Mouse (Mus musculus) MEL (cell line): ENCODE measurements around the gene Grb2. TPM values are rescaled to one million over a fixed set of nuclear protein-coding genes. Genes with fewer than 3 reads are reported as not detected.
A peak's percentile ranks its signal among the peaks of the same experiment; 100 is the strongest.

Experiments
- DNase-seq: peaks from one replicate; pipeline ENCODE4 v3.0.0; 2011; ENCODE audit warnings: low read depth, low spot score
- H3K27ac ChIP-seq: 2 replicates; pipeline ENCODE4 v1.5.1; 2012; ENCODE audit warnings: low read depth, mild to moderate bottlenecking, control low read depth, low read length, moderate library complexity; ENCODE audit not compliant: control insufficient read depth
- H3K27me3 ChIP-seq, 2 experiments: fragments of 150-350 bp in 1 of 2; sonication (generic) in 1 of 2; 2 replicates each; pipeline ENCODE4 v1.6.1; 2012; ENCODE audit warnings: low read length in 2 of 2, mild to moderate bottlenecking in 2 of 2, improper control_type of control experiment in 1 of 2, moderate library complexity in 1 of 2; ENCODE audit not compliant: insufficient read depth in 2 of 2, control insufficient read depth in 1 of 2
- H3K36me3 ChIP-seq, 2 experiments: 2 replicates each; pipeline ENCODE4 v1.6.1; 2012 to 2014; ENCODE audit warnings: low read length in 2 of 2, improper control_type of control experiment in 1 of 2, inconsistent platforms in 1 of 2, mild to moderate bottlenecking in 1 of 2; ENCODE audit not compliant: insufficient read depth in 2 of 2, control insufficient read depth in 1 of 2
- H3K4me1 ChIP-seq, 2 experiments: fragments of 150-350 bp in 1 of 2; sonication (generic) in 1 of 2; 2 replicates each; pipeline ENCODE4 v1.6.1; 2012; ENCODE audit warnings: low read length in 2 of 2, improper control_type of control experiment in 1 of 2, mild to moderate bottlenecking in 1 of 2; ENCODE audit not compliant: insufficient read depth in 2 of 2, control insufficient read depth in 1 of 2
- H3K4me3 ChIP-seq, 2 experiments: fragments of 150-350 bp in 1 of 2; sonication (generic) in 1 of 2; 2 replicates each; pipeline ENCODE4 v1.5.1; 2012; ENCODE audit warnings: low read depth in 2 of 2, low read length in 2 of 2, mild to moderate bottlenecking in 2 of 2, moderate library complexity in 2 of 2, control low read depth in 1 of 2, improper control_type of control experiment in 1 of 2; ENCODE audit not compliant: control insufficient read depth in 1 of 2, insufficient read depth in 1 of 2
- H3K79me2 ChIP-seq: 2 replicates; pipeline ENCODE4 v1.6.1; 2012; ENCODE audit warnings: mild to moderate bottlenecking, low read length, moderate library complexity; ENCODE audit not compliant: control insufficient read depth, poor library complexity, insufficient read depth
- H3K9ac ChIP-seq: 2 replicates; pipeline ENCODE4 v1.6.1; 2012; ENCODE audit warnings: low read depth, mild to moderate bottlenecking, control low read depth, low read length, moderate library complexity; ENCODE audit not compliant: control insufficient read depth, poor library complexity, severe bottlenecking
- H3K9me3 ChIP-seq: fragments of 150-350 bp; sonication (generic); replicated peaks from 2 replicates; pipeline ENCODE4 v1.6.1; 2012; ENCODE audit warnings: mild to moderate bottlenecking, low read length, improper control_type of control experiment, moderate library complexity; ENCODE audit not compliant: insufficient read depth
- ELF1 ChIP-seq: IDR thresholded peaks from 2 replicates; pipeline ENCODE4 v1.6.1; 2014; ENCODE audit warnings: low read depth, mild to moderate bottlenecking, inconsistent platforms, low read length, improper control_type of control experiment, moderate library complexity
- EP300 ChIP-seq, 2 experiments: IDR thresholded peaks; 2 replicates each; pipeline ENCODE4 v1.6.1; 2011; ENCODE audit warnings: improper control_type of control experiment in 2 of 2, low read length in 2 of 2, low read depth in 1 of 2, mild to moderate bottlenecking in 1 of 2
- ETS1 ChIP-seq: IDR thresholded peaks from 2 replicates; pipeline ENCODE4 v1.6.1; 2012; ENCODE audit warnings: low read depth, mild to moderate bottlenecking, inconsistent platforms, low read length, improper control_type of control experiment, moderate library complexity
- GATA1 ChIP-seq: IDR thresholded peaks from 2 replicates; pipeline ENCODE4 v1.6.1; 2011; ENCODE audit warnings: low read depth, low read length, improper control_type of control experiment
- KAT2A ChIP-seq: conservative IDR thresholded peaks from 2 replicates; pipeline ENCODE4 v1.6.1; 2012; ENCODE audit warnings: low read depth, low read length, improper control_type of control experiment, inconsistent platforms
- MAX ChIP-seq: IDR thresholded peaks from 2 replicates; pipeline ENCODE4 v1.6.1; 2011; ENCODE audit warnings: low read length, improper control_type of control experiment
- MEF2A ChIP-seq: IDR thresholded peaks from 2 replicates; pipeline ENCODE4 v1.6.1; 2014; ENCODE audit warnings: low read depth, mild to moderate bottlenecking, inconsistent platforms, low read length, improper control_type of control experiment; ENCODE audit not compliant: poor library complexity, insufficient replicate concordance, severe bottlenecking; ENCODE audit errors: extremely low read depth
- MXI1 ChIP-seq: IDR thresholded peaks from 2 replicates; pipeline ENCODE4 v1.6.1; 2011; ENCODE audit warnings: mild to moderate bottlenecking, low read depth, low read length, improper control_type of control experiment
- MYB ChIP-seq: IDR thresholded peaks from 2 replicates; pipeline ENCODE4 v1.6.1; 2011; ENCODE audit warnings: mild to moderate bottlenecking, low read depth, low read length, improper control_type of control experiment
- MYC ChIP-seq: IDR thresholded peaks from 2 replicates; pipeline ENCODE4 v1.6.1; 2011; ENCODE audit warnings: low read depth, mild to moderate bottlenecking, low read length, improper control_type of control experiment, moderate library complexity
- POLR2AphosphoS2 ChIP-seq: IDR thresholded peaks from 2 replicates; pipeline ENCODE4 v1.6.1; 2011; ENCODE audit warnings: low read length, improper control_type of control experiment
- RAD21 ChIP-seq: IDR thresholded peaks from 2 replicates; pipeline ENCODE4 v1.6.1; 2011; ENCODE audit warnings: mild to moderate bottlenecking, low read depth, low read length, improper control_type of control experiment
- RCOR1 ChIP-seq: IDR thresholded peaks from 2 replicates; pipeline ENCODE4 v1.6.1; 2012; ENCODE audit warnings: low read depth, mild to moderate bottlenecking, inconsistent platforms, low read length, improper control_type of control experiment
- SIN3A ChIP-seq: IDR thresholded peaks from 2 replicates; pipeline ENCODE4 v1.6.1; 2012; ENCODE audit warnings: low read length, improper control_type of control experiment, inconsistent platforms
- TBP ChIP-seq: IDR thresholded peaks from 2 replicates; pipeline ENCODE4 v1.8.0; 2011; ENCODE audit warnings: low read depth, low read length, improper control_type of control experiment
- UBTF ChIP-seq: IDR thresholded peaks from 2 replicates; pipeline ENCODE4 v1.6.1; 2012; ENCODE audit warnings: low read depth, mild to moderate bottlenecking, inconsistent platforms, low read length, improper control_type of control experiment, moderate library complexity, borderline replicate concordance; ENCODE audit not compliant: insufficient read depth
- USF1 ChIP-seq: IDR thresholded peaks from 2 replicates; pipeline ENCODE4 v1.6.1; 2014; ENCODE audit warnings: low read depth, mild to moderate bottlenecking, inconsistent platforms, low read length, improper control_type of control experiment, moderate library complexity
- ZC3H11A ChIP-seq: IDR thresholded peaks from 2 replicates; pipeline ENCODE4 v1.6.1; 2012; ENCODE audit warnings: low read depth, mild to moderate bottlenecking, inconsistent platforms, low read length, improper control_type of control experiment
- polyA plus RNA-seq, 2 experiments: library from polyadenylated mRNA; stranded (reverse) in 1 of 2; unstranded in 1 of 2; fragments of >175 nt in 1 of 2; fragments of >200 nt in 1 of 2; gene quantifications; 2 replicates each; pipeline versions ENCODE4 v1.2.1 to v1.2.4; 2012; ENCODE audit warnings: low replicate concordance in 2 of 2, low read depth in 1 of 2; ENCODE audit not compliant: insufficient read length in 2 of 2, insufficient read depth in 1 of 2, missing spikeins in 1 of 2
- total RNA-seq: library from RNA; depleted of rRNA; stranded (reverse); fragments of 300-350 nt; gene quantifications from 2 replicates; pipeline ENCODE4 v1.2.3, GENCODE M21; 2012

Grb2 gene
- total and polyA plus RNA-seq, 3 experiments, result 75.3 to 261 TPM; not detected in 1

- no peaks in the 10 kb centered on the region for H3K27me3 ChIP-seq
- H3K79me2 ChIP-seq, result no peaks in the 10 kb centered on the region
- no peak overlapping the region; the same call in 1 of the 2 replicates for H3K27ac ChIP-seq
- peak; percentile 82 for DNase-seq
- H3K36me3 ChIP-seq, result peaks cover 0 to 34% of the 10 kb centered on the region in 2 experiments; a peak in 2 of 4 replicates
- TF ChIP-seq MYC, result no peak
- peak; percentile 67 for TF ChIP-seq GATA1
- no peak for TF ChIP-seq MXI1
- 0 out of 2 replicates have a peak, but pooled peaks have one; percentile 7 for TF ChIP-seq RCOR1
- TF ChIP-seq UBTF, result no peak
- TF ChIP-seq KAT2A, result no peak
- TF ChIP-seq ZC3H11A, result no peak
- no peak for TF ChIP-seq MAX
- TF ChIP-seq RAD21, result no peak
- TF ChIP-seq ELF1, result peak; percentile 76
- TF ChIP-seq SIN3A, result 0 out of 2 replicates have a peak, but pooled peaks have one; percentile 49
- TF ChIP-seq, all 39 proteins: peak for 4
- Histone ChIP-seq H3K4me1 (peaks cover 16 to 38% of the 10 kb centered on the region in 2 experiments), H3K9ac (peak overlapping the region; percentile 5; the same call in 1 of the 2 replicates), H3K9me3 (no peaks in the 10 kb centered on the region), H3K4me3 (no peak overlapping the region)
These were observed 69.6 kb downstream of the Grb2 start for GRCm38 (mm10) chr11:115638498-115639409.

GRCm38 (mm10) chr11:115636960-115637359 is 71.4 kb downstream of the Grb2 start:
- H3K9me3 ChIP-seq, result no peaks in the 10 kb centered on the region
- TF ChIP-seq MAX (no peak), SIN3A (no peak), TBP (no peak), GATA1 (no peak), USF1 (no peak), EP300 (IDR thresholded peaks at IDR 0.05; ENCODE audit: low read depth in 1 of 2, low read length in 2 of 2) (no peak), ETS1 (no peak), MEF2A (no peak), ZC3H11A (no peak), MYB (no peak), UBTF (no peak), MXI1 (no peak), POLR2AphosphoS2 (no peak)
- no peaks in the 10 kb centered on the region for H3K27me3 ChIP-seq
- no peak overlapping the region for H3K27ac ChIP-seq
- H3K36me3 ChIP-seq, result peaks cover 0 to 21% of the 10 kb centered on the region in 2 experiments; a peak in 2 of 4 replicates
- no peaks in the 10 kb centered on the region for H3K79me2 ChIP-seq
- H3K4me3 ChIP-seq, result no peak overlapping the region
- no peak for DNase-seq
- peaks cover 16 to 28% of the 10 kb centered on the region in 2 experiments for H3K4me1 ChIP-seq
- H3K9ac ChIP-seq, result no peak overlapping the region
